Mouse (Mus musculus) left cerebral cortex, adult 11 months (tissue): Measurements from ENCODE around the gene Pex1.
"Not testable (repeated sequence)": the region's sequence is repeated elsewhere in the genome, so short reads cannot be mapped to it uniquely, and the experiment has no call there.

ENCODE experiments used
- DNase-seq: peaks from one replicate; pipeline ENCODE4 v3.0.0; 2022; ENCODE audit warnings: low spot score

Gene Pex1

GRCm38 (mm10) chr5:3595693-3596398, at the start of gene Pex1:
Gene Pex1 (plus strand): TSS chr5:3596066.
- DNase-seq, result peak; percentile 91

- no peak for DNase-seq
These were observed 49.6 kb upstream of the Pex1 start for GRCm38 (mm10) chr5:3546226-3546625.

GRCm38 (mm10) chr5:3551481-3551880, 44.4 kb upstream of the Pex1 start:
- DNase-seq, result no peak

GRCm38 (mm10) chr5:3554198-3554597, 41.7 kb upstream of the Pex1 start:
- DNase-seq, result no peak

GRCm38 (mm10) chr5:3571266-3571665, 24.6 kb upstream of the Pex1 start, which contains the start of gene 1700109H08Rik:
Gene 1700109H08Rik (plus strand): TSS chr5:3571566.
- no peak for DNase-seq

- DNase-seq, result no peak
These were observed 21.0 kb upstream of the Pex1 start for GRCm38 (mm10) chr5:3574825-3575224.

- DNase-seq, result no peak
These were observed 17.9 kb upstream of the Pex1 start for GRCm38 (mm10) chr5:3577939-3578338.

- no peak for DNase-seq
These were observed 16.8 kb upstream of the Pex1 start for GRCm38 (mm10) chr5:3579066-3579465.

- peak; percentile 70 for DNase-seq
These were observed 517 bp downstream of the Pex1 start, which contains the start of gene Rbm48 for GRCm38 (mm10) chr5:3596399-3596766. Gene Rbm48 (minus strand): TSS chr5:3596585.

- DNase-seq, result no peak
These were observed 1.3 kb downstream of the Pex1 start for GRCm38 (mm10) chr5:3597171-3597570.

GRCm38 (mm10) chr5:3598766-3599165, 2.9 kb downstream of the Pex1 start:
- no peak for DNase-seq

- no peak for DNase-seq
These were observed 4.4 kb downstream of the Pex1 start for GRCm38 (mm10) chr5:3600298-3600697.

GRCm38 (mm10) chr5:3600790-3601189, 4.9 kb downstream of the Pex1 start:
- DNase-seq, result no peak

- no peak for DNase-seq
These were observed 11.2 kb downstream of the Pex1 start for GRCm38 (mm10) chr5:3607114-3607513.

GRCm38 (mm10) chr5:3609241-3609640, 13.4 kb downstream of the Pex1 start:
- DNase-seq, result no peak

GRCm38 (mm10) chr5:3611835-3612234, 16.0 kb downstream of the Pex1 start:
- DNase-seq, result not testable (repeated sequence)

GRCm38 (mm10) chr5:3620486-3620885, 24.6 kb downstream of the Pex1 start:
- no peak for DNase-seq

GRCm38 (mm10) chr5:3630055-3630454, 34.2 kb downstream of the Pex1 start:
- no peak for DNase-seq

- DNase-seq, result no peak
These were observed 35.8 kb downstream of the Pex1 start for GRCm38 (mm10) chr5:3631512-3632271.

GRCm38 (mm10) chr5:3632285-3632684, 36.4 kb downstream of the Pex1 start:
- no peak for DNase-seq

GRCm38 (mm10) chr5:3633315-3633714, 37.4 kb downstream of the Pex1 start:
- DNase-seq, result no peak

GRCm38 (mm10) chr5:3633951-3634350, 38.1 kb downstream of the Pex1 start:
- no peak for DNase-seq

GRCm38 (mm10) chr5:3635286-3635685, 39.4 kb downstream of the Pex1 start:
- DNase-seq, result no peak
